Mouse (Mus musculus) kidney, adult 2 months (tissue): ENCODE results near the gene 6430571L13Rik. TPM values are rescaled to one million over a fixed set of nuclear protein-coding genes. Genes with fewer than 3 reads are reported as not detected.
A peak's percentile ranks its signal among the peaks of the same experiment; 100 is the strongest.

Source experiments
- DNase-seq: peaks from one replicate; pipeline ENCODE4 v3.0.0; 2021
- H3K27ac ChIP-seq: fragments of 200-500 bp; 2 replicates; pipeline ENCODE4 v1.5.1; 2012; ENCODE audit warnings: low read depth, low read length, control low read depth, inconsistent platforms; ENCODE audit not compliant: insufficient read depth
- H3K27me3 ChIP-seq: fragments of 200-500 bp; replicated peaks from 2 replicates; pipeline ENCODE4 v1.6.1; 2012; ENCODE audit warnings: mild to moderate bottlenecking, moderate library complexity, low read length, inconsistent platforms; ENCODE audit not compliant: control insufficient read depth, insufficient read depth
- H3K36me3 ChIP-seq: fragments of 200-500 bp; 2 replicates; pipeline ENCODE4 v1.6.1; 2012; ENCODE audit warnings: mild to moderate bottlenecking, moderate library complexity, low read length, inconsistent platforms; ENCODE audit not compliant: control insufficient read depth, insufficient read depth
- H3K4me1 ChIP-seq: fragments of 200-500 bp; 2 replicates; pipeline ENCODE4 v1.6.1; 2011; ENCODE audit warnings: low read length; ENCODE audit not compliant: control insufficient read depth, insufficient read depth
- H3K4me3 ChIP-seq: fragments of 200-500 bp; 2 replicates; pipeline ENCODE4 v1.5.1; 2011; ENCODE audit warnings: mild to moderate bottlenecking, low read depth, low read length, control low read depth; ENCODE audit not compliant: insufficient read depth
- CTCF ChIP-seq: fragments of 200-500 bp; conservative IDR thresholded peaks from 2 replicates; pipeline ENCODE4 v1.5.1; 2011; ENCODE audit warnings: low read depth, mild to moderate bottlenecking, control low read depth, low read length, moderate library complexity, mixed read lengths; ENCODE audit not compliant: insufficient read depth, insufficient read length
- POLR2A ChIP-seq: fragments of 200-500 bp; IDR thresholded peaks from one replicate; pipeline ENCODE4 v1.6.1; 2011; ENCODE audit warnings: low read depth, low read length, control low read depth
- WGBS: fragments of 180-500 bp; shearing (Covaris S2); methylation state at CpG from one replicate; pipeline ENCODE4 v1.1.7; 2018; 5-methylcytosine and 5-hydroxymethylcytosine counted together
- polyA plus RNA-seq: library from polyadenylated mRNA; depleted of rRNA; stranded (reverse); fragments of >200 nt; gene quantifications from 2 replicates; pipeline ENCODE4 v1.2.3, GENCODE M21; 2012

The 6430571L13Rik gene
- polyA plus RNA-seq, 1 experiment, result 7.4 TPM

GRCm38 (mm10) chr9:107307099-107307872, 33.1 kb upstream of the 6430571L13Rik start:
- peak; percentile 85 for DNase-seq
- TF ChIP-seq CTCF (no peak), POLR2A (no peak)
- Histone ChIP-seq H3K27ac (peak overlapping the region; percentile 92), H3K4me3 (no peak overlapping the region), H3K36me3 (no peaks in the 10 kb centered on the region), H3K4me1 (peaks cover 48% of the 10 kb centered on the region), H3K27me3 (no peaks in the 10 kb centered on the region)
- 33% methylated on average over 11 of the region's 11 CpGs for WGBS

GRCm38 (mm10) chr9:107307886-107308285, 32.5 kb upstream of the 6430571L13Rik start:
- 15% methylated on average over 12 of the region's 12 CpGs for WGBS
- peak; percentile 98 for DNase-seq
- TF ChIP-seq POLR2A (no peak), CTCF (no peak)
- Histone ChIP-seq H3K4me1 (peaks cover 49% of the 10 kb centered on the region), H3K4me3 (no peak overlapping the region), H3K27me3 (no peaks in the 10 kb centered on the region), H3K27ac (peak overlapping the region; percentile 92), H3K36me3 (no peaks in the 10 kb centered on the region)

- no peaks in the 10 kb centered on the region for H3K27me3 ChIP-seq
- peak; percentile 90 for DNase-seq
- 45% methylated on average over 9 of the region's 9 CpGs for WGBS
- peak overlapping the region; percentile 84 for H3K27ac ChIP-seq
- peaks cover 52% of the 10 kb centered on the region for H3K4me1 ChIP-seq
- H3K4me3 ChIP-seq, result no peak overlapping the region
- H3K36me3 ChIP-seq, result no peaks in the 10 kb centered on the region
- no peak for TF ChIP-seq POLR2A
- TF ChIP-seq CTCF, result no peak
These were observed 31.9 kb upstream of the 6430571L13Rik start for GRCm38 (mm10) chr9:107308346-107309000.

- 58% methylated on average over 9 of the region's 9 CpGs for WGBS
- no peak for TF ChIP-seq CTCF
- TF ChIP-seq POLR2A, result no peak
- peak; percentile 21 for DNase-seq
- Histone ChIP-seq H3K27me3 (no peaks in the 10 kb centered on the region), H3K36me3 (no peaks in the 10 kb centered on the region), H3K4me1 (peaks cover 52% of the 10 kb centered on the region), H3K27ac (0 out of 2 replicates have a peak overlapping the region, but pooled peaks have one; percentile 84), H3K4me3 (no peak overlapping the region)
These were observed 31.2 kb upstream of the 6430571L13Rik start for GRCm38 (mm10) chr9:107309171-107309570.

GRCm38 (mm10) chr9:107309600-107309999, 30.8 kb upstream of the 6430571L13Rik start:
- no peak overlapping the region for H3K27ac ChIP-seq
- 77% methylated on average over 5 of the region's 5 CpGs for WGBS
- H3K4me1 ChIP-seq, result peaks cover 52% of the 10 kb centered on the region
- no peak overlapping the region for H3K4me3 ChIP-seq
- no peaks in the 10 kb centered on the region for H3K36me3 ChIP-seq
- no peak for TF ChIP-seq POLR2A
- no peak for TF ChIP-seq CTCF
- H3K27me3 ChIP-seq, result no peaks in the 10 kb centered on the region
- no peak for DNase-seq

GRCm38 (mm10) chr9:107312811-107313584, 27.4 kb upstream of the 6430571L13Rik start:
- H3K27ac ChIP-seq, result peak overlapping the region; percentile 32
- no peaks in the 10 kb centered on the region for H3K27me3 ChIP-seq
- no peak for DNase-seq
- no peaks in the 10 kb centered on the region for H3K36me3 ChIP-seq
- H3K4me1 ChIP-seq, result peaks cover 24% of the 10 kb centered on the region
- 46% methylated on average over 10 of the region's 10 CpGs for WGBS
- no peak overlapping the region for H3K4me3 ChIP-seq
- TF ChIP-seq POLR2A (no peak), CTCF (no peak)
